Mouse (Mus musculus) granulocyte monocyte progenitor cell, adult 5-6 weeks (primary cell): ENCODE data around the gene Sik1. TPM values are rescaled to one million over a fixed set of nuclear protein-coding genes. Genes with fewer than 3 reads are reported as not detected.

ENCODE experiments used
- ATAC-seq: replicated peaks from 2 replicates; pipeline ENCODE4 v1.8.0; 2016; ENCODE audit warnings: mild to moderate bottlenecking, moderate TSS enrichment, inconsistent platforms; ENCODE audit not compliant: poor library complexity, severe bottlenecking
- total RNA-seq, 2 experiments: library from RNA; stranded (forward) in 1 of 2; stranded (reverse) in 1 of 2; fragments of 200-712, 200-1000 nt in 1 of 2; fragments of >200 nt in 1 of 2; fragmentation: Nextera tagmentation in 1 of 2; gene quantifications; 2 replicates each; pipeline ENCODE4 v1.2.3; 2014 to 2017

Gene Sik1
- total RNA-seq, 2 experiments from 2014 or later = 10.8 to 12.1 TPM

DNA sequence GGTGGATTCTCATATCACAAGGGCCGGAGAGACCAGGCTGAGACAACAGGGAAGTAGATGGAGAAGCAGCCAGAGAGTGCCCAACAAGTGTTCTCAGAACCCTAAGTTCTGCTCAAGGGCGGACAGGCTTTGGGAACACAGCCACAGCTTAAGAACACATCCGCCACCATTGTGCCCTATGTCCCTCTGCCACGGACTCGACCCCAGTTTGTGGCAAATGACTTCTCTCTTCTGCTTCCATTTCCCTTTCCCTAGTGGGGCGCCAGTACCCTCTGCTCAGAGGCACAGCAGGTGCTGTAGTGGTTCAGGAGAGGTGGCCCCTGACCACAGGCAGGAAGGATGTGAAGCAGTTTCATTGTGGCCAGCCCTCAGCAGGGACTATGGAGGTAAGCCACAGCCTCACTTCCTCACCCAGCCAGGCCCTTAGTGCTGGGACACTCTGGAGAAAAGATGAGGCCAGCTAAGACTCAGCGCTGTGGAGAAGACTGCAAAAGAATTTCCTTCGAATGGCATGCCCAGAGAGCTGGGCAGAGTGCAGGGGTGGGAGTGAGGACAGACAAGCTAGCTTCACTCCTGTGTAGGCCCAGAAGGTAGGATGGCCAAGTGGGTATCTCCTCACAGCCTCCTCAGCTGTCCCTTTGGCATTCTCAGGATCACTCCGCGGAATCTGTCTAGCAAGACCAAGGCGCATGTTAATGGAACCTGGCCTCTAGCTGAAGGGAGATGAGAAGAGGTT is 19.9 kb downstream of the Sik1 start:
- ATAC-seq = peak; percentile 86

DNA sequence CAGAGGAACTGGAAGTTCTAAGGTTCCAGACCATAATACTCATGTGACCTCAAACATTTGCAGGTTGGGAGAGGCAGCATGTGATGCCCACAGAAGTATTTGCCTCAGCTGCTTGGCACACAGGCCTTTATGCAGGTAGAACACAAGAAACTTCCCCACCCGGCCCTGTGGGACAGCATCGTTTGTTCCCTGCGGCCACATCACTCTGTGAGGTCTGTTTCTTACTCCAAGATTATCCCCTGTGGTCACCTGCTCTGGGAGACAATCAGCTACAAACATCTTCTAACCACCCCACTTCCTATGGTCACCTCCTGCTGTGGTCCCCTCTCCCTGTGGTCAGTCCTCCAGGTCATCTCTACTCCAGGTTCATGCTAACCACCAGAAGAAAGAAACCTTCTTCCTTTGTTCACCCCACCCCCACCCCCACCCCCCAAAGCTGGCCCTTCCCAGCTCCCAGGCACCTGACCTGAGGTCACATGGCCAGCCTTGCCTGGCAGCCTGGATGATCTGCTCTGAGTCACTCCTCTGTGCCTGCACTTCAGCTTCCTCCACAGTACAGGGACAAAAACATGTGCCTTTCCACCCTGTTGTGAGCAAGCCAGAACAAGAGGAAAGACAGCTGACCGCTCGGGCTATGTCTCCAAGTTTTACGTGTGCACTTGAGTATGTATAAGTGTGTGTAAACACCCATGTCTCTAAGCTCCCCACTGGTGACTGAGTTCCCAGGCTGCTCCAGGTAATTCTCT is 21.1 kb downstream of the Sik1 start:
- peak; percentile 13 for ATAC-seq

DNA sequence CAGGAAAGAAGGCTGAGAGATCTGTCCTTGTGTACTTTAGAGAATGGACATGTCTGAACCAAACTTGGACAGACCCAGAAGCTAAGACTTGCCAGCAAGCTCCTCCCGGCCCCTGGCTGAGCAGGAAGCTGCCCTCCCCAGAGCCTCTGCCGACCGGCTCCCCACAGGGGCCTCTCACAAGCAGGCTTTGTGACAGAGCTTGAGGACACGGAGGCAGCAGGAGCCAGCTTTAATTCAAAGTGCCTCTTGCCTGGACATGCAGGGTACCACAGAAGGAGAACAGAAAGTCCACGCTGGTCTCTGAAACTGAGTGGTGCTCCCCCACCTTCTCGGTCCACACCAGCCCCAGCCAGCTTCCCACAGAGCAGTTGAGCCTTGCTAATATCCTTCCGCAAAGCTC is 21.9 kb downstream of the Sik1 start:
- ATAC-seq = peak; percentile 31

GRCm38 (mm10) chr17:31832577-31832964 is 23.0 kb downstream of the Sik1 start:
- no peak for ATAC-seq

GRCm38 (mm10) chr17:31831866-31832576 is 23.6 kb downstream of the Sik1 start:
- ATAC-seq = no peak

- ATAC-seq = no peak
Measured at GRCm38 (mm10) chr17:31831097-31831865, 24.3 kb downstream of the Sik1 start.

DNA sequence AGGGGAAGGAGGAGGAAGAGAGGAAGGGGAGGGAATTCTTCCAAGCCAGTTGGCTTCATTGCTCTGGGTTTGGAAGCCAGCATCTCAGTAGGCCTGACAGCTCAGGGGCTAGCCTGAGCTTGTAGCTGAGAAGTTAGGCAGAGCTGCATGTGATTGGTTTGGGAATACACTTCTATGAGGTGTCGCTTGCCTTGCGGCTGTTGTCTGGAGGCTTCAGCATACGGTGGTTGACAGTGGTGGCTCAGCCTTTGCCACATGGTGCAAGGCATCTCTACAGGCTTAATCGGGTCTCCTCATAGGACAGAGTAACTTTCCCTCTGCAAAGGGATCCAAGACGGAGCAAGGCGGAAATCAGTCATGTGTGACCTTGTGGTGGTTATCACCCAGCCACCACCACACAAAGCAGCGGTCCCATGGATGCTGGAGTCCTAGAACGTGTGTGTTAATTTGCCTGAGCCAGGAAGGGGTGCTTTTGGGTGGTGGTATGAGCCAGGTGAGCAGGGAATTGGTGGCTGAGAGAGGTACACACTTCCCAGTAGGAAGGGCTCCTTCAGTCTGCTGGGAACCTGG is 25.0 kb downstream of the Sik1 start:
- ATAC-seq = no peak

DNA sequence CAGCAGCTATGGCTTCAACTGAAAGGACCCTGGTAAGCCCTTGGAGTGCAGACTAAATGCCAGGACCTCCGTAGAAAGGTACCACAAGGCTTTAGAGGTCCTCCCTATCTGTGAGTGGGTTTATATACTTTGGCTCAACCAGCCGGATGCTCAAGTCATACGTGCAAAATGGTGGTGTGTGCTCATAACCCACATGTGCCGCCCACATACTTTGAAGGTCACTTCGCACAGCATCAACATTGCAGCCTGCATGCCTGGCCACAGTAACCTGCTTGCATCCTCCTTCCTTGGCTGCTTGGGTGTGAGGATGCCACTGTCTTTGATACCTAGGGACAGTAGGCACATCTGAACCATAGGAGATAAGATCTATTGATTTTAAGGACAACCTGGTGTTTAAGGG is 26.7 kb downstream of the Sik1 start:
- ATAC-seq = no peak

DNA sequence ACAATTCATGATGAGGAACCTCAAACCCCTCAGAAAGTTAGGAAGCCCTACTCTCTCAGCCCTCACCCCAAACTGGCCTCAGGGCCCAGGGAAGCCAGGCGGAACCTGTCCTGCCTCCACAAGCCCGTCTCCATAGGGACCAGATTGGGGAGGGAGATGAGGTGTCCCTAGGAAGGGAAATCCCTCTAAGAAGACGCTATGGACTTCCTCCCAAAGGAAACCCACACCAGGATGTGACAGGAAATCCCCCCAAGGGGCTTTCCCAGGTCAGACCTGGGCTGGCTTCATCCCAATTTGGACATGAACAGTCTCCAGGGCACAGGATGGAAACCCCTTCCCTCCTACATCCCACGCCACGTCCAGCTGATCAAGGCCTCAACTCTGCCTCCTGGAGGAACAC is 27.5 kb downstream of the Sik1 start:
- ATAC-seq = no peak

DNA sequence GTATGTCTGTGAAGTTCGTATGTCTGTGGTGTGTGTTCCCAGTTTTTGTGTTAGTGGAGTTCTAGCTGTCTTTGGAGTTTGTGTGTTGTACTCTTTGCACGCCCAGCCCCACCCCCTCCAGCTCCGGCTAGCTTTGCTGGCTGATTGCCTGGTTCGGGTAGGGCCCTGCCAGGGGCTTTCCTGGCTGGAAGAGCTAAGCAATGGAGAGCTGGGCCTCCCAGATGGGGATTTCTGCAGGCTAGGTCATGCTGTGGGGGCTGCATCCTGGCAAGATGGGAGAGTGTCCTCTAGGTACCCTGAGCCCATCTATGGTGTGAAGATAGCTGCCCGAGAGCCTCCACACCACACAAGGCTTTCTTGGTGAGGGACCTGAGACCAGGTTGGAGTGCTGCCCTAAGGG is 28.4 kb downstream of the Sik1 start:
- no peak for ATAC-seq

- ATAC-seq = no peak
Measured at GRCm38 (mm10) chr17:31826669-31827068, 28.9 kb downstream of the Sik1 start.

GRCm38 (mm10) chr17:31825678-31826077 is 29.9 kb downstream of the Sik1 start:
- no peak; the same call in 1 of the 2 replicates for ATAC-seq

DNA sequence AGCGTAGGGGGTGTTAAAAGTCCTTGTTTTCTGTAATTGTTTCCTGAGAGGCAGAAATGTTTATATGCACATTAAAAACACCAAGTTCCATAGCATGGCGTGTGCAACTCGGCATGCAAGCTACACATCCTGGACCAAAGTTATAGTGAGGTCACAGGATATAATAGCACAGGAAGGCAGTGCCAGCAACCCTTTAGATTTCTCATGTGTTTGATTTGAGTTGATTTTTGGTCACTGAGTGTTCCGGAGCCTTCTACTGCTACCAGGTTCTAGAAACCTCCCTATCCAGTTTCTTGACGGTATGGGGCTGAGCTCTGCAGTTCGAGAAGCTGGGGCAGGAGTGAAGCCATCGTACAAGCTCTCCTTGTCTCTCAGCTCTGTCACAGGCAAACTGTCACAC is 30.8 kb downstream of the Sik1 start:
- ATAC-seq = no peak

DNA sequence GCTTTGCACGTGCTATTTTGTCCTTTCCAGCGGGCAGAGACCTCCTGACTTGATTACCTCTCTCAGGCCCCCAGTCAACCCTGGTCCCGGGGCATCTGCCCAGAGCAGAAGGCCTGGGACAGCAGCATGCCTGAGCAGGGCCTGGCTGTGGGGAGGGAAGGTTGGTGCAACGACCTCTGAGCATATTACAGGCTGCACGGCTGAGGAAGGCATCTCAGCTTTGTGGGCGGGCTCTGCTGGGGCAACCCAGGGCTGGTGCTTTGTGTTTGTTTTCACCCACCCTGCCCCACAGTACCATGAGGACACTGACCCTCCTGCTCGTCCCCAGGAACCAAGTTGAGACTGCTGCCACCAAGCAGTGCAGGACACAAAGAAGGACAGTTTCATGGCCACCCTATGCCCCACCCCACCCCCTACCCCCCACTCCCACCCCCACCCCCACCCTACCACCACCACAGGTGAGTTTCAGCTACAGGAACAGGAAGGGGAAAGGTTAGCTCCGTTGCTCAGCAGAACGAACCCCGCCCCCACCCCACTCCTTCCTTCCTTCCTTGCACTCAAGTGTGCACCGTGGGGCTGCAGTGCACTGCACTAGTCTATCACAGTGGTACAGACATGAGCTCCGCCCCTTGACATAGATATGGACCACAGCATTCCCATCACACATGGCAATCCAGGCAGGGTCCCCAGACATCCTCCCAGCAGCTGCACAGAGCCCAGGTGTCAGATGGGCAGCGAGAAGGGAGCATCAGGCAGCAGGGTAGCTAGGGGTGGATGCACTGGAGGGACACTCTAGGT is 34.3 kb downstream of the Sik1 start:
- ATAC-seq = peak; percentile 42; the same call in 1 of the 2 replicates

DNA sequence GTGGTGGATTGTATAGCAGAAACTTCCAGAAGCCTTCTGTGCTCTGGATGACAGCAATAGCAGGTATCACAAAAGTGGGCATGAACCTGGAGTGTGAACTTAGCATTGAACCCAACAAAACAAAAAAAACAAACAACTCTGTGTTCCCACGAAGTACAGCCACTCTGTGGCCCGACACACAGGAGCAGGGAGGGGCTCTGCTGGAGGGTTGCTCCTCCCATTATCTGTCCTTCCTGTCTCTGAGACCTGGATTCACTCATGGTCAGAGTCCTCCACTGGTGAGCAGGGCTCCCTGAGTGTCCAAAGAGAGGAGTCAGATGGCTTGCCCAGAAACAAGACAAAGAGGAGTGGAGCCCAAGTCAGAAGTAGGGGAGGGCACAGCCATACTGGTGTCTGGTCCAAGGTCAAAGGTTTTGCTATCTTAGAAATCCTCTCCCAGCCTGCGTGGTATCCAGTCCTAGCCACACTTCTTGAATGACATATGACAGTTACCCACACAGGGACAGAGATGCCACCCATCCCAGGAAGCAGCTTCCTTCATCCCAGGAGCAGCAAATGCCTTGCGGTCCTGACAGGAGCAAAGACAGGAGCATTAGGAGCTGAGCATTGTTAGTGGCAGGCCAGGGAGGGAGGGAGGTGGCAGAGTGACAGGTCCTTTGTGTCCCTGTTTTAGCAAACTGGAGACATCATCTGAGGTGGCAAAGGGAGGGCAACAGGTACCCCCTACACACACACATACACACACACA is 35.3 kb downstream of the Sik1 start:
- ATAC-seq = no peak

DNA sequence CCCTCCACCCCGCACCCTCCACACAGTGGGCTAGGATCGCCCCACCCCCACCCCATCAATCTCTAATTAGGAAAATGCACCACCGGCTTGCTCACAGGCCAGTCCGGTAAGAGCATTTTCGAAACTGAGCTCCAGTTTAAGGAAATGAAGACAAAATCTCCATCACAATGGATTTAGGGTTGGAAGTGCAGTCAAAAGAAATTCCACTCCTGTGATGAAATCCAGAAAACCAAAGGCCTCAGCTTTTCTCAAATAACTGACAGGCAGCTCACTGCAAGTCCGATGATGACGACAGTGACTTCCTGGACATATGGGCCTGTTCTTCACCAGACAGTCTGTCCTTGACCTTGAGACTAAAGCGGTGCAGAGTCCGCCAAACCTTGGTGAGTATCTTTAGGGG is 36.2 kb downstream of the Sik1 start:
- peak; percentile 31; the same call in 1 of the 2 replicates for ATAC-seq

- ATAC-seq = no peak
Measured at GRCm38 (mm10) chr17:31817815-31818214, 37.8 kb downstream of the Sik1 start.

GRCm38 (mm10) chr17:31817203-31817602 is 38.4 kb downstream of the Sik1 start:
- no peak for ATAC-seq

DNA sequence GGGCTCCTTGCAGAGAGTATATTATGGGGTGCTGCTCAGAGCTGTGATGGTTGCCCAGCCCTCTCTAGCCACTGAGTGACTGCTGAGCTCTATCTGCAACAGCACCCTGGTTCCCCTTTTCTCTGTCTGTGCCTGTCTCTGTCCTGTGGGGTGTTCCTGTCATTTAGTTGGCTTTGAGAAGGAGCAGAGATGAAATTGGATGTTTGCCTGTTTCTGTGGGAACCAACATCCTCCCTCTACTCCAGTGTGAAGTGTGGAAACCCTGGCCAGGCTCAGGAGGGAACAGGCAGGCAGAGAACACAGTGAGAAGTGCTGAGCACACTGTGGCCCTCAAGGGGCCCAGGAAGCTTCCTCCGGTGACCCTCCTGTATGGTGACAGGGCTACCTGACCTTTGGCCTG is 40.8 kb downstream of the Sik1 start:
- ATAC-seq = peak; percentile 80
